Mouse (Mus musculus): ENCODE measurements around the gene Syt6. TPM values are rescaled to one million over a fixed set of nuclear protein-coding genes. Genes with fewer than 3 reads are reported as not detected.

The Syt6 gene
- polyA plus RNA-seq, 1 experiment from 2014 or later: 1.7 TPM

DNA sequence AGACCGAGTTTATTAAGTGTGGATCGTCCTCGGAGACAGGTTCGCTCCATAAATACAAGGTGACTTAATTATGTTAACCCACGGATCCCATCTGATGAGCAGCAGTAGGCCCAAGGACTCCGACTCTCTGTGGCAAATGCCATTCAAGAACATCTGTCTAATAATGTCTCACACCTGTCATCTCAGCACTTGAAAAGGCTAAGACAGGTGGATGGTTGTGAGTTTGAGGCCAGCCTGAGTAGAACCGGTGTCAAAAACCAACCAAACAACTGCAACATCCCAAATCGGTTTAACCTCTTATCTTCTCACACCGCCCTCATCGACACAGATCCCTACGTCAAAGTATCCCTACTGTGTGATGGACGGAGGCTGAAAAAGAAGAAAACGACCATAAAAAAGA lies 50.1 kb downstream of the Syt6 start:
- H3K4me3 ChIP-seq (ENCODE audit: low read depth, low read length): no peak overlapping the region
- H3K4me1 ChIP-seq (ENCODE audit: control insufficient read depth, insufficient read depth, low read length): no peaks in the 10 kb centered on the region
- H3K9me3 ChIP-seq (ENCODE audit: control insufficient read depth, low read length): no peaks in the 10 kb centered on the region
- ATAC-seq (ENCODE audit: low read depth) (no peak), DNase-seq (ENCODE audit: low spot score) (no peak)
- H3K27me3 ChIP-seq (replicated peaks; ENCODE audit: control insufficient read depth, insufficient read depth, low read length): no peaks in the 10 kb centered on the region
- no peak overlapping the region for H3K4me2 ChIP-seq (ENCODE audit: low read depth, low read length)
- no peak overlapping the region for H3K9ac ChIP-seq (ENCODE audit: low read depth, low read length)
- WGBS: 86% methylated on average over 13 of the region's 13 CpGs
- H3K36me3 ChIP-seq (ENCODE audit: control insufficient read depth, insufficient read depth, low read length): no peaks in the 10 kb centered on the region
- no peak overlapping the region for H3K27ac ChIP-seq (replicated peaks; ENCODE audit: low read depth, low read length)

DNA sequence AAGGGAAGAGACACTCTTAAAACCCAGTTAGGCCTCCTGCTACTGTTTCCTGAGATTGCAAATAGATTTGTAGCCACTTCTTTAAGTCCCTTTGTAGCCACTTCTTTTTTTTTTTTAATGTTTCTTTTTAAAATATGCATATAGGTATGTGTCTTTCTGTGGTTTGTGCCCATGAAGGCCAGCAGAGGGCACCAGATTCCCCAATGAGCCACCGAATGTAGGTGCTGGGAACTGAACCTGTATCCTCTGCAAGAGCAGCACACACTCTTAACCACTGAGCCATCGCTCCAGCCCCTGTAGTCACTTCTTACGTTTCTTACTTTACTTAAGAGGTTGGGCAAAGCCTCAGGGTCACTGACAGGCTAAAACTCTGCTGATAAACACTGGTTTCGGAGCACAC lies 51.5 kb downstream of the Syt6 start:
- ATAC-seq (ENCODE audit: low read depth) (no peak), DNase-seq (ENCODE audit: low spot score) (no peak)
- H3K36me3 ChIP-seq (ENCODE audit: control insufficient read depth, insufficient read depth, low read length): no peaks in the 10 kb centered on the region
- H3K4me3 ChIP-seq (ENCODE audit: low read depth, low read length): no peak overlapping the region
- 96% methylated on average over 4 of the region's 4 CpGs for whole genome bisulfite sequencing
- H3K27me3 ChIP-seq (replicated peaks; ENCODE audit: control insufficient read depth, insufficient read depth, low read length): no peaks in the 10 kb centered on the region
- no peak overlapping the region for H3K9ac ChIP-seq (ENCODE audit: low read depth, low read length)
- peaks cover 2% of the 10 kb centered on the region; the same call in 1 of the 2 replicates for H3K4me1 ChIP-seq (ENCODE audit: control insufficient read depth, insufficient read depth, low read length)
- no peaks in the 10 kb centered on the region for H3K9me3 ChIP-seq (ENCODE audit: control insufficient read depth, low read length)
- no peak overlapping the region for H3K27ac ChIP-seq (replicated peaks; ENCODE audit: low read depth, low read length)
- no peak overlapping the region for H3K4me2 ChIP-seq (ENCODE audit: low read depth, low read length)

DNA sequence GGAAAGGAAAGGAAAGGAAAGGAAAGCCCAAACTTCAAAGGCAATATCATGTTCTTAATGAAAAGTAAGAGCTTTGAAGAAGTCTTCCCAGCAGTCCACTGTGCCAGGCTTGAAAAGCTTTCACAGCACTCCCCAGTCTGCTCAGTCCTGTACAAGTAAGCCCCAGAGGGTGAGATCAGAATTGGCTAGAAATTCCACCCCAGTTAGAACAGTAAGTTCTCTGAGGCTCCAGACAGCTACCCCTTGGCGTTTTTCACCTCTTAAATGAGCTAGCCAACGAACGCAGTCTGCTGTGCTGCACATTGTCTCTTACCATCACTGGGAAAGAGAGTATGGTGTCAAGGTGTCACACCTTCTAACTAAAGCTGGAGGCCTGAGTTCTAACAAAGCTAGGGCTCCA lies 52.6 kb downstream of the Syt6 start:
- H3K27ac ChIP-seq (replicated peaks; ENCODE audit: low read depth, low read length): no peak overlapping the region
- H3K4me1 ChIP-seq (ENCODE audit: control insufficient read depth, insufficient read depth, low read length): peaks cover 5% of the 10 kb centered on the region; the same call in 1 of the 2 replicates
- no peaks in the 10 kb centered on the region for H3K9me3 ChIP-seq (ENCODE audit: control insufficient read depth, low read length)
- H3K36me3 ChIP-seq (ENCODE audit: control insufficient read depth, insufficient read depth, low read length): no peaks in the 10 kb centered on the region
- H3K9ac ChIP-seq (ENCODE audit: low read depth, low read length): no peak overlapping the region
- 89% methylated on average over 3 of the region's 3 CpGs for WGBS
- no peak overlapping the region for H3K4me3 ChIP-seq (ENCODE audit: low read depth, low read length)
- H3K27me3 ChIP-seq (replicated peaks; ENCODE audit: control insufficient read depth, insufficient read depth, low read length): no peaks in the 10 kb centered on the region
- no peak overlapping the region for H3K4me2 ChIP-seq (ENCODE audit: low read depth, low read length)
- ATAC-seq (ENCODE audit: low read depth) (no peak), DNase-seq (ENCODE audit: low spot score) (no peak)

DNA sequence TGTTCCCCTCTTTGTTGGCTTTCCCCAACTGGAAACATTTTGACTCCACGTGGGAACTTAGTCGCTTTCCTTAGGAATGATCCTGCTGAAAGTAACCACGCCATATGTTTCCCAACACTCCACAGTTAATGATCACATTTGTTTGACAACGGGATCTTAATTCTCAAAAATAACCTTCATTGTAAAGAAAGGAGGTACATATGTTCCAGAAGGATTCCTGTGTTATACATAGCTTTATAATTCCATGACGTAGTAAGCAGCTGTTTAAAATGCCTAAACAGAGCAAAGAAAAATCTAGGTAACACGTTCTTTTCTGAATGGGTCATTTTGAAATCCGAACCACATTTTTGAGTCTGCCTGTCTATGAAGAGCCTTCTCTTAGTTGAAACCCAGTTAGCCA lies 58.1 kb downstream of the Syt6 start:
- no peak for ATAC-seq (ENCODE audit: low read depth)

DNA sequence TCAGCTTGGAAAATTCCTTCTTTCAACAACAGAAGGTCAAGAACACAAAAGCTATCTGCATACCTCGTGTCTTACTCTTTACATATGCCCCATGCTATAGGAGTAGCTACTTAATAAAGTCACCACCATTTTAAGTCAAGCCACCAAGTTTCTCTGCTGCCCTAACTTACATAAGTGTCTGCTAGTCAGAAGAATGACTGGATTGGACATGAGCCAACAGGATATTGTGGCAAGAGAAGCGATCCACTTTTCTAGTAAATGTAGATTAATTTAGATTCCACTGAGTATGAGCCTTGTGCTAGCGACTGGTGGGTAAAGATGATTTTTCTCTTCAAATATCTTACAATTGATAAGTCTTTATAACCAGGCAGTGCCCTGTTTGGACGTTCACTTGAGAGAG lies 58.8 kb downstream of the Syt6 start:
- Histone ChIP-seq H3K9ac (ENCODE audit: low read depth, low read length) (no peak overlapping the region), H3K9me3 (ENCODE audit: control insufficient read depth, low read length) (no peaks in the 10 kb centered on the region), H3K4me2 (ENCODE audit: low read depth, low read length) (no peak overlapping the region), H3K4me1 (ENCODE audit: control insufficient read depth, insufficient read depth, low read length) (peaks cover 5% of the 10 kb centered on the region; the same call in 1 of the 2 replicates), H3K36me3 (ENCODE audit: control insufficient read depth, insufficient read depth, low read length) (no peaks in the 10 kb centered on the region), H3K27me3 (replicated peaks; ENCODE audit: control insufficient read depth, insufficient read depth, low read length) (no peaks in the 10 kb centered on the region), H3K27ac (replicated peaks; ENCODE audit: low read depth, low read length) (no peak overlapping the region), H3K4me3 (ENCODE audit: low read depth, low read length) (no peak overlapping the region)
- 74% methylated on average over 4 of the region's 4 CpGs for WGBS
- DNase-seq (ENCODE audit: low spot score) (no peak), ATAC-seq (ENCODE audit: low read depth) (no peak)

More for the DNA sequence above, 58.1 kb downstream of the Syt6 start:
- 58% methylated on average over 7 of the region's 7 CpGs for WGBS
- no peaks in the 10 kb centered on the region for H3K9me3 ChIP-seq (ENCODE audit: control insufficient read depth, low read length)
- H3K27ac ChIP-seq (replicated peaks; ENCODE audit: low read depth, low read length): no peak overlapping the region; the same call in 1 of the 2 replicates
- H3K4me2 ChIP-seq (ENCODE audit: low read depth, low read length): no peak overlapping the region
- H3K36me3 ChIP-seq (ENCODE audit: control insufficient read depth, insufficient read depth, low read length): no peaks in the 10 kb centered on the region
- H3K4me3 ChIP-seq (ENCODE audit: low read depth, low read length): no peak overlapping the region
- H3K4me1 ChIP-seq (ENCODE audit: control insufficient read depth, insufficient read depth, low read length): peaks cover 5% of the 10 kb centered on the region; the same call in 1 of the 2 replicates
- DNase-seq (ENCODE audit: low spot score): no peak
- H3K9ac ChIP-seq (ENCODE audit: low read depth, low read length): no peak overlapping the region
- no peaks in the 10 kb centered on the region for H3K27me3 ChIP-seq (replicated peaks; ENCODE audit: control insufficient read depth, insufficient read depth, low read length)

DNA sequence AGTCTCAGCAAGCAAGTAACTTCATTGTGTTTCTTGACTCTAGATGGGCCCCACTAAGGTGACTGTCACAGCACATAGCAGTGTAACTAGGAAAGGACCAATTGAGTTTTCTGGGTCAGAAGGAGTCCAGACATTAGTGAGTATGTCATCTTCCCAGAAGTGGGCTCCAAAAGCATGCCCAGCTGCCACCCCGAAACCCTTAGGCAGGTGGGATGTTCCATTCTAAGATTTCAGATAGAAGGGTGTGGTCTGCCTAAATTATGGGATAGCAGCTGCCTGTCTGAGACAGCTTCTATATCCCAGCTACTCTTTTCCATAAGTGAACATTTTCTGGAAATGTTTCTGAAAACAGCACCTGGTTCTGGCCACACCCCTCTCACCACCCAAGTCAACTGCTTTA lies 59.2 kb downstream of the Syt6 start:
- no peak overlapping the region for H3K4me3 ChIP-seq (ENCODE audit: low read depth, low read length)
- H3K9me3 ChIP-seq (ENCODE audit: control insufficient read depth, low read length): no peaks in the 10 kb centered on the region
- H3K9ac ChIP-seq (ENCODE audit: low read depth, low read length): no peak overlapping the region
- peaks cover 5% of the 10 kb centered on the region; the same call in 1 of the 2 replicates for H3K4me1 ChIP-seq (ENCODE audit: control insufficient read depth, insufficient read depth, low read length)
- WGBS: 94% methylated on average over 1 of the region's 1 CpGs
- H3K27ac ChIP-seq (replicated peaks; ENCODE audit: low read depth, low read length): no peak overlapping the region
- no peaks in the 10 kb centered on the region for H3K36me3 ChIP-seq (ENCODE audit: control insufficient read depth, insufficient read depth, low read length)
- DNase-seq (ENCODE audit: low spot score) (no peak), ATAC-seq (ENCODE audit: low read depth) (no peak)
- no peak overlapping the region for H3K4me2 ChIP-seq (ENCODE audit: low read depth, low read length)
- H3K27me3 ChIP-seq (replicated peaks; ENCODE audit: control insufficient read depth, insufficient read depth, low read length): no peaks in the 10 kb centered on the region

DNA sequence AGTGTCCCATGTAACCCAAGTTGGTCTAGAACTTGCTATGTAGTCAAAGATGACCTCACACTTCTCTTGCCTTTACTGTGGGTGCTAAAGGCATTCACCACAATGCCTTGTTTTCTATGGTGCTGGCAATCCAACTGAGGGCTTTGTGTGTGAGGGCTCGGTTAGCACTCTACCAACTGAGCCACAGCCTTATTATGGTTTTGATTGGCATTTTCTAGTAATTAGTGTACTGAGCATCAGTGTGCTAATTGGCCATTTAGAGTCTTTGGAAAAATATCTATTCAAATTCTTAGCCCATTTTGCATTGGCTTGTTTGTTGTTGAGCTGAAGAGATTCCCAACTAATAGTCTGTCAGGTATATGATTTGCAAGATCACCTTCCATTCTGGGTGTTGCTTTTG lies 62.6 kb downstream of the Syt6 start:
- H3K4me2 ChIP-seq (ENCODE audit: low read depth, low read length): no peak overlapping the region
- no peak overlapping the region for H3K27ac ChIP-seq (replicated peaks; ENCODE audit: low read depth, low read length)
- no peaks in the 10 kb centered on the region for H3K4me1 ChIP-seq (ENCODE audit: control insufficient read depth, insufficient read depth, low read length)
- no peaks in the 10 kb centered on the region for H3K27me3 ChIP-seq (replicated peaks; ENCODE audit: control insufficient read depth, insufficient read depth, low read length)
- H3K9ac ChIP-seq (ENCODE audit: low read depth, low read length): no peak overlapping the region
- ATAC-seq (ENCODE audit: low read depth) (no peak), DNase-seq (ENCODE audit: low spot score) (no peak)
- H3K9me3 ChIP-seq (ENCODE audit: control insufficient read depth, low read length): no peaks in the 10 kb centered on the region
- 85% methylated on average over 1 of the region's 1 CpGs for WGBS
- H3K4me3 ChIP-seq (ENCODE audit: low read depth, low read length): no peak overlapping the region
- H3K36me3 ChIP-seq (ENCODE audit: control insufficient read depth, insufficient read depth, low read length): no peaks in the 10 kb centered on the region

DNA sequence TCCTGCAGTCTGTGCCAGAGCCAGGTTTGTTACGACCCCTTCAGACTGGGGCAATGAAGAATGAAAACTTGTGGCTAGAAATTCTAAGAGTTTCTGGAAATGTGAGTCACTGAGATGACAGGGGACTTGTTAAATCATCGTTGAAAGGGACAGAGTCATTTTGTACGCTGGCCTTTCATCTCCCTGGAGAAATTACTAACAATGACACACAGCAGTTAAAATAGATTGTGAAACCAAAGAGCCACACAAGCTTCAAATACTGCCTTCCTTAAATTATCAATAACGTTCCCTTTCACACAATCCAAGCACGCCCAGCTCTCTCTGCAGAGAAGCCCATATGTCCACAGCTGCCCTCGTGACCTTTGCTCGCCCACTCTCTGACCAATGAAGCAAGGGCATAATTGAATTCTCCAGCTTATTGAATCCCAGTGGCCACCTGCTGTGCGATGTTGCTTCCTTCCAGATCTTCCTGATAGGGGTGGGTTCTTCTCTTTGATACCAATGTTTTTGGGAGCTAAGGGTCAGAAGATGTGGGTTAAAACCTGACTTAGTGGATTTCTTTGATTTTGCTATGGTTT lies 65.3 kb downstream of the Syt6 start:
- Histone ChIP-seq H3K4me3 (ENCODE audit: low read depth, low read length) (no peak overlapping the region), H3K4me2 (ENCODE audit: low read depth, low read length) (no peak overlapping the region), H3K27me3 (replicated peaks; ENCODE audit: control insufficient read depth, insufficient read depth, low read length) (no peaks in the 10 kb centered on the region), H3K27ac (replicated peaks; ENCODE audit: low read depth, low read length) (no peak overlapping the region), H3K9me3 (ENCODE audit: control insufficient read depth, low read length) (no peaks in the 10 kb centered on the region), H3K9ac (ENCODE audit: low read depth, low read length) (no peak overlapping the region), H3K36me3 (ENCODE audit: control insufficient read depth, insufficient read depth, low read length) (no peaks in the 10 kb centered on the region), H3K4me1 (ENCODE audit: control insufficient read depth, insufficient read depth, low read length) (no peaks in the 10 kb centered on the region)
- DNase-seq (ENCODE audit: low spot score) (no peak), ATAC-seq (ENCODE audit: low read depth) (no peak)
- 48% methylated on average over 8 of the region's 8 CpGs for WGBS

DNA sequence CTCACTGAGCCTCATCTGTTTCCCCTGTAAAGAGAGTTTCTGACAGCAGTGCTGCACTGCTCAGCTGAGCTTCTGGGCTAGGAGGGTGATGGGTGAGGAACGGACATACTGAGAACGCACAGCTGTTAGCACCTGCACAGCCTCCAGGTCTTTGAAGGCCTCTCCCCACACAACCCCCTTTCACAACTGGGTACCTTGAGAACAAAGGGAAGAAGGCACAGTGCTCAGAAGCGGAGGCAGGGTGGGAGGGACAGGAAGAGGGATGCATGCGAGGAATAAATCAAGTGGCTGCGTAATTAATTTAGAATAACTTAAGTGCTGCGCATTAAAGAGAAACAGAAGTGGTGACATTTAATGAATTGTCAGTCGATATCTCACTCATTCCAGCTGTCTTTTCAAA lies 66.3 kb downstream of the Syt6 start:
- DNase-seq (ENCODE audit: low spot score) (no peak), ATAC-seq (ENCODE audit: low read depth) (no peak)
- no peaks in the 10 kb centered on the region for H3K27me3 ChIP-seq (replicated peaks; ENCODE audit: control insufficient read depth, insufficient read depth, low read length)
- H3K36me3 ChIP-seq (ENCODE audit: control insufficient read depth, insufficient read depth, low read length): no peaks in the 10 kb centered on the region
- 61% methylated on average over 7 of the region's 7 CpGs for WGBS
- H3K9me3 ChIP-seq (ENCODE audit: control insufficient read depth, low read length): no peaks in the 10 kb centered on the region
- no peak overlapping the region for H3K27ac ChIP-seq (replicated peaks; ENCODE audit: low read depth, low read length)
- no peak overlapping the region for H3K9ac ChIP-seq (ENCODE audit: low read depth, low read length)
- no peak overlapping the region for H3K4me3 ChIP-seq (ENCODE audit: low read depth, low read length)
- no peaks in the 10 kb centered on the region for H3K4me1 ChIP-seq (ENCODE audit: control insufficient read depth, insufficient read depth, low read length)
- H3K4me2 ChIP-seq (ENCODE audit: low read depth, low read length): no peak overlapping the region
